Mouse (Mus musculus): ENCODE data around the gene Ncor1. TPM values are rescaled to one million over a fixed set of nuclear protein-coding genes. Genes with fewer than 3 reads are reported as not detected.
"Not testable (repeated sequence)": the region's sequence is repeated elsewhere in the genome, so short reads cannot be mapped to it uniquely, and the experiment has no call there.

Gene Ncor1
- total RNA-seq, 2 experiments from 2014 or later, result 267 to 273 TPM

GRCm38 (mm10) chr11:62463225-62463915 is 5.0 kb upstream of the Ncor1 start:
- DNase-seq (ENCODE audit: low spot score in 2 of 2), result no peak
- intact Hi-C loops (cut with DNase I), result no loop called here

GRCm38 (mm10) chr11:62462529-62462928 is 4.2 kb upstream of the Ncor1 start:
- DNase-seq (ENCODE audit: low spot score in 2 of 2); intact Hi-C loops (cut with DNase I): not testable (repeated sequence)

GRCm38 (mm10) chr11:62458780-62459179 is 439 bp upstream of the Ncor1 start:
- intact Hi-C loops (cut with DNase I), result loop anchor here (1.0 to 5.0 kb wide), 2 partner anchors 79 to 93 kb away; partner anchors contain the start of genes Cenpv and Ubb
- DNase-seq (ENCODE audit: low spot score in 2 of 2), result no peak

GRCm38 (mm10) chr11:62457891-62458270 is 460 bp downstream of the Ncor1 start:
- intact Hi-C loops (cut with DNase I), result loop anchor here (1.0 to 5.0 kb wide), 2 partner anchors 79 to 93 kb away; partner anchors contain the start of genes Cenpv and Ubb

GRCm38 (mm10) chr11:62457241-62457890 is 975 bp downstream of the Ncor1 start:
- intact Hi-C loops (cut with DNase I), result loop anchor here (5.0 kb wide), 1 partner anchor 80 kb away; the partner anchor contains the start of gene Cenpv
- peak; percentile 83 to 88 for DNase-seq (ENCODE audit: low spot score in 2 of 2)

More at GRCm38 (mm10) chr11:62457891-62458270, 460 bp downstream of the Ncor1 start:
- DNase-seq (ENCODE audit: low spot score in 2 of 2), result peak in 1 of 2 experiments; percentile 20

- intact Hi-C loops (cut with DNase I), result loop anchor here (5.0 kb wide), 1 partner anchor 81 kb away; the partner anchor contains the start of gene Cenpv
- peak; percentile 18 to 40 for DNase-seq (ENCODE audit: low spot score in 2 of 2)
These were observed 1.7 kb downstream of the Ncor1 start for GRCm38 (mm10) chr11:62456483-62457172.

GRCm38 (mm10) chr11:62456021-62456482 is 2.3 kb downstream of the Ncor1 start:
- no peak for DNase-seq (ENCODE audit: low spot score in 2 of 2)
- intact Hi-C loops (cut with DNase I), result loop anchor here (5.0 kb wide), 1 partner anchor 81 kb away; the partner anchor contains the start of gene Cenpv

- no peak for DNase-seq (ENCODE audit: low spot score in 2 of 2)
- intact Hi-C loops (cut with DNase I), result loop anchor here (5.0 kb wide), 1 partner anchor 82 kb away; the partner anchor contains the start of gene Cenpv
These were observed 3.1 kb downstream of the Ncor1 start for GRCm38 (mm10) chr11:62455193-62455592.

- DNase-seq (ENCODE audit: low spot score in 2 of 2), result no peak
- intact Hi-C loops (cut with DNase I), result no loop called here
These were observed 9.4 kb downstream of the Ncor1 start for GRCm38 (mm10) chr11:62448971-62449370.

GRCm38 (mm10) chr11:62445799-62446198 is 12.5 kb downstream of the Ncor1 start:
- intact Hi-C loops (cut with DNase I), result no loop called here
- DNase-seq (ENCODE audit: low spot score in 2 of 2), result peak in 1 of 2 experiments; percentile 52

- no peak for DNase-seq (ENCODE audit: low spot score in 2 of 2)
- intact Hi-C loops (cut with DNase I), result no loop called here
These were observed 17.5 kb downstream of the Ncor1 start for GRCm38 (mm10) chr11:62440670-62441315.

GRCm38 (mm10) chr11:62432211-62432610 is 26.1 kb downstream of the Ncor1 start:
- intact Hi-C loops (cut with DNase I), result no loop called here

GRCm38 (mm10) chr11:62427105-62427504 is 31.2 kb downstream of the Ncor1 start:
- no peak for DNase-seq (ENCODE audit: low spot score in 2 of 2)
- intact Hi-C loops (cut with DNase I), result no loop called here

More at GRCm38 (mm10) chr11:62432211-62432610, 26.1 kb downstream of the Ncor1 start:
- no peak for DNase-seq (ENCODE audit: low spot score in 2 of 2)

GRCm38 (mm10) chr11:62426266-62426665 is 32.1 kb downstream of the Ncor1 start:
- intact Hi-C loops (cut with DNase I), result no loop called here
- no peak for DNase-seq (ENCODE audit: low spot score in 2 of 2)

- DNase-seq (ENCODE audit: low spot score in 2 of 2), result no peak
These were observed 33.8 kb downstream of the Ncor1 start for GRCm38 (mm10) chr11:62424525-62424924.

GRCm38 (mm10) chr11:62415026-62415425 is 43.3 kb downstream of the Ncor1 start:
- no peak for DNase-seq (ENCODE audit: low spot score in 2 of 2)

More at GRCm38 (mm10) chr11:62424525-62424924, 33.8 kb downstream of the Ncor1 start:
- intact Hi-C loops (cut with DNase I), result no loop called here

GRCm38 (mm10) chr11:62409611-62410010 is 48.7 kb downstream of the Ncor1 start:
- no peak for DNase-seq (ENCODE audit: low spot score in 2 of 2)
- intact Hi-C loops (cut with DNase I), result no loop called here

More at GRCm38 (mm10) chr11:62415026-62415425, 43.3 kb downstream of the Ncor1 start:
- intact Hi-C loops (cut with DNase I), result no loop called here

- peak in 1 of 2 experiments; percentile 56 for DNase-seq (ENCODE audit: low spot score in 2 of 2)
- intact Hi-C loops (cut with DNase I), result no loop called here
These were observed 49.5 kb downstream of the Ncor1 start for GRCm38 (mm10) chr11:62408848-62409247.

GRCm38 (mm10) chr11:62396405-62396804 is 61.9 kb downstream of the Ncor1 start:
- DNase-seq (ENCODE audit: low spot score in 2 of 2), result peak in 1 of 2 experiments; percentile 30
- intact Hi-C loops (cut with DNase I), result no loop called here

Measured in left cerebral cortex, postnatal 25 days (tissue).